Mouse (Mus musculus): ENCODE measurements around the gene Kcnh1.

- TF ChIP-seq CTCF (IDR thresholded peaks at IDR 0.05; ENCODE audit: low read depth) (no peak), EP300 (IDR thresholded peaks at IDR 0.05; ENCODE audit: low read depth) (no peak)
These were observed 125.0 kb downstream of the Kcnh1 start for GRCm38 (mm10) chr1:192315392-192316070.

All from liver, embryonic 14.5 days (tissue).